Mouse (Mus musculus) splenic B cell, adult 2 months (primary cell): Measurements from ENCODE around the gene Alg5.

Source experiments
- DNase-seq: peaks from one replicate; pipeline ENCODE4 v3.0.0-alpha.2; 2011; ENCODE audit warnings: low read depth, low spot score
- H3K27me3 ChIP-seq: 2 replicates; pipeline ENCODE4 v1.6.1; 2012; ENCODE audit warnings: mild to moderate bottlenecking, low read length, moderate library complexity, mixed read lengths; ENCODE audit not compliant: control insufficient read depth, poor library complexity, insufficient read depth, severe bottlenecking
- H3K36me3 ChIP-seq: 2 replicates; pipeline ENCODE4 v1.6.1; 2012; ENCODE audit warnings: mild to moderate bottlenecking, low read length, moderate library complexity, mixed read lengths; ENCODE audit not compliant: control insufficient read depth, poor library complexity, insufficient read depth, severe bottlenecking

Gene Alg5

DNA sequence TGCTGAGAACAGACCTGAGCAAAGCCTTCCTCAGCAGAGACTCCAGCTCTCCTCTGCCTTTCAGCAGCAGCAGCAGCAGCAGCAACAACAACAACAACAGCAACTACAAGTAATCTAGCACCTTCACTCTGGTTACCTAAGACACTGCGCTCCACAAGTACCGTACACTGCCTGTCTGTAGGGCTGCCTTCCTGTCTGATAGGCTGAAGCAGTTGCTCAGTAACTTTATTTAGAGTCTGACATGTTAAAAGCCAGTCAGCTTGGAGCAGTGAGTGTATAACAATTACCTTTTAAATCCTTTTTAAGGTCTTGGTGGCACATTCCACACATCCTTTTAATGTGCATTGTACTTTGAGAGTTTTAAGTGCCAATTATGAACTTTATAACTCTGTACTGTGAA is 7.8 kb upstream of the Alg5 start:
- Histone ChIP-seq H3K27me3 (no peaks in the 10 kb centered on the region), H3K36me3 (peaks cover 8% of the 10 kb centered on the region)
- no peak for DNase-seq

DNA sequence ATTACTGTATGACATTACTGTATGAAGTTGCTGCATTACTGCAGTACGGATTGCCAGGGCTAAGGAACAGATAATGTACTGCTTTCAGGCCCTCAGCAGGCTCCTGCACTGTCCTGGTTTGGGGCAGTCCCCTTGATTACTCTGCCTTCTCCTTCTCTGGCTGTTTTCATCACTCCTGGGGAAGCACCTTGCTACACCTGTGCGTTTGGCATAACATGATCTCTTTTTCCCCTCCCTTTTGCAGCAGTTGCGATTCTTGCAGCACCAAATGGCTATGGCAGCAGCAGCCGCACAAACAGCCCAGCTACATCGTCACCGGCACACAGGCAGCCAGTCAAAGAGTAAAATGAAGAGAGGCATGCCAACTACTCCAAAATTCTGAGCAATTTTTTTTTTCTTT is 7.2 kb upstream of the Alg5 start:
- no peak for DNase-seq
- H3K27me3 ChIP-seq = no peaks in the 10 kb centered on the region
- H3K36me3 ChIP-seq = peaks cover 8% of the 10 kb centered on the region

DNA sequence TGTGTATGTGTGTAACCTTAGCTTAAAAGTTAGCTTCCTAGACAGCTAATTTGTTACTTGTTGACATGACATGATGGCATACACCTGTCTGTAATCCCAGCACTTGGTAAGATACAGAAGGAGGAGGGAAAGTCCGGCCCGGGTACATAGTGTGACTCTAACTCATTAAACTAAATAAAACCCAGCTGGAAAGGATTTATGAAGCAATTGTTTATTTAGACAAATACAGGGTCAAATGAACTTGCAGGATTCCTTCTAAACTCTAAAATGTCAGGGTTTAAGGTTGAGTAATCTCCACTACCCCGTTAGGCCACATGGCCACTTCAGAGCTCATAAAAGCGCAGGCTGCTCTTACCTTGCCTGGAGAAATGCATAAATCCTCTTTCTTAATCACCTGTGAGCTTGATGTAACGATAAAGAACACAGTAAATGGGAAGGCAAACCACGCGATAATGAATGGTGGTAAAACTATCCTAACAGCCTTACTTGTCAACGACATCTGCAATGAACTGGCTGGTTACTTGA is 3.7 kb upstream of the Alg5 start:
- no peak for DNase-seq
- H3K36me3 ChIP-seq = peaks cover 8% of the 10 kb centered on the region
- H3K27me3 ChIP-seq = no peaks in the 10 kb centered on the region

DNA sequence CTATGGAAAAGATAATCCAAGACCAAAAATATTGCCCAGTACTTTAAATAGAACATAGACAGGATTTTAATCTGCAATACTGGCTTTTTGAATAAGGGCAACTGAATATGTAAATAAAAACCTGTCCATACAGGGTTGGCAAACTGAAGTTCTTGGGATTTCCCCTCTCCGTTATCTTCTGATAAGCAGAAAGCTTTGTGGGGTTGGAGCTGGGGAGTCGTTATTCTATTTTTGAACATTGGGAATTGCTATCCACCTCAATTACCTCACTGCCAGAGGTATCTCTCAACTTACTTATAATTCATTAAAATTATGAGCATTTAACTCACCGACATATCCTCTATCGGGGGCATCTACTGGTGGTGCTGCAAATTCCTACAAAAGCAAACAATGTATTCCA is 3.0 kb upstream of the Alg5 start:
- peaks cover 8% of the 10 kb centered on the region for H3K36me3 ChIP-seq
- H3K27me3 ChIP-seq = no peaks in the 10 kb centered on the region
- no peak for DNase-seq

DNA sequence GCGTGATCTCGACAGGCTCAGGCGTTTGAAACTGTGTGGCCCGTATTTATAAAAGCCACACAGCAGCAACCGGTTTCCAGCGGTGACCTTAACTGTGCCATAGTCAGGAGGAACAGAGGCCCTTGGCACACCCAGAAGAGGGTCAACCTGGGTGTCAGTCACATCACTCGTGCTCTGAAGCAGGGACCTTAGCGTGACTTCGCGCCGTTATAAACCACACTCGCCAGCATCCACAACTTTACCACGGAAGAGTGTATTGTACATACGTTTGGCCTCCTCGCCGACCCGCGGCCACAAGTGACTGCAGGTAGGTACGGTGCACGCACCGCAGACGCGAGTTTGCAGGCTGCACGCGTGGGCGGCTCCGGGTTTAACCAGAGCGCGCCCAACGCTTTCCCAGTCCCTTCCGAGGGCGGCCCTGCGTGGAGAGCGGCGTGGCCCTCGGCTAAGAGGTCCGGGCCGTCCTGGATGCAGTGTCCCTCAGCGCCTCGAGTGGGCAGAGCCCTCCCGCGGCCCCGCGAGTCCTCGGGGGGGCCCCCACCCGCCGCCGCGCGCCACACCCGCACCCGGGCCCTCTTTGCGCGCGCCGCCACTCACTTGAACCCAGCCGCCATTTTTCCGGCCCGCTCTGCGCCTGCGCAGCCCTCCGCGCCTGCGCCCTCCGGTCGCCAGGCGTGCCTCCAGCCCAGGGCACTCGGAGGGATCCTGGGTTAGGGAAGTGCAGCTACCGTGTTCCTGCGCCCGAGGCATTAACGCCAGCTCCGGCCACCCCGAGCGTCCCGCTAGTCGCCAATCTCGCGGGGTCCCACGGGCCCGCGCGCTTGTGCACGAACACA is 710 bp upstream of the Alg5 start:
- no peaks in the 10 kb centered on the region for H3K27me3 ChIP-seq
- peak; percentile 93 for DNase-seq

DNA sequence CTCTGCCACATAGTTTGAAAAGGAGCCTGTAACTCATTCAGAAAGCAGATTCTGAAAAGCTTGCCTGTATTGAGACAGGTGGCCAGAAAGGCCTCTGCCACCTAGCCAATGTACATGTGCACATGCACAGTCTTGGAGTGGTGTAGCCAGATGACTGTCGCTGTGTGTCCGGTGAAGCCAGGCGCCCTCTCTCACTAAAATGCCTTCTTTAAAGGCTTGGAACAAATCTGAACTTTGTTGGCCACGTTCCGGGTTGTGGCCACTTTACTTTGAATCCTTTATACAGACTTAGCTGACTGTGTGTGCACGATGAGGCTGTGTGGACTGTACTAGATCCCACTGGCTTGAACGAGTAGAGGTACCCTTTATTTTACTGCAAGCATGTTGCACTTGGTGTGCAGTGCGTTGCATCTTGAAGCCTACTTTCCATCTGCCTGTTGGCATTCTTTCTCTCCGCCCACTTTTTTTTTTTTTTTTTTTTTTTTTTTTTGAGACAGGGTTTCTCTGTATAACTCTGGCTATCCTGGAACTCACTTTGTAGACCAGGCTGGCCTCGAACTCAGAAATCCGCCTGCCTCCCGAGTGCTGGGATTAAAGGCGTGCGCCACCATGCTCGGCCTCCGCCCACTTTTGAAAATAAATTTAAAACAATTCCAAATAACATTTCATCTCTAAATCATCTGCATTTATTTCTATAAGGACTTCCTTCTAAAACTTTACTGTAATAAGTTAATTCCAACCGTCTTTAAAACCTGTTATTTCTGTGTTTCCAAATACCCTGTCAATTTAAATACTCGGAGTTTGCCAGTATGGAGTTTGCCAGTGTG is 975 bp downstream of the Alg5 start:
- H3K36me3 ChIP-seq = peaks cover 2% of the 10 kb centered on the region
- peak; percentile 11 for DNase-seq
- H3K27me3 ChIP-seq = no peaks in the 10 kb centered on the region

More for the DNA sequence above, 710 bp upstream of the Alg5 start:
- peaks cover 5% of the 10 kb centered on the region for H3K36me3 ChIP-seq

DNA sequence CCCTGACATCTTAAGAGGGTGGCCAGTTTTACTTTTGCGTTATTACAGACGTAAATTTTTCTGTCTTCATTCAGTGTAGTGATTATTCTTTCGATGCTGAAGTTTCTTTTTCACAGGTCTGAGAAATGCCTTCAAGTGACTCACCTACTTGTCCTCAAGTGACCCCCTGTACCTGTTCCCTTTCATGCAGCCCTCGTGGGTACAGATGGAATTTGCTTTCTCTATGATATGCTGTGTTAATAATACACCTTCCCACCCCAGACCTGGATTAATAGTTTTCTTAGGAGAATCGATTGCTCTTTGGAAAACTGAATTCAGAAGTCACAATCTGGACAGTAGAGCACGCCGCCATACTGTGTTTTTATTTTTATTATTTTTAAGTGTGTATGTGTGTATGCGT is 2.0 kb downstream of the Alg5 start:
- no peaks in the 10 kb centered on the region; the same call in none of the 2 replicates for H3K36me3 ChIP-seq
- no peak for DNase-seq
- no peaks in the 10 kb centered on the region for H3K27me3 ChIP-seq

DNA sequence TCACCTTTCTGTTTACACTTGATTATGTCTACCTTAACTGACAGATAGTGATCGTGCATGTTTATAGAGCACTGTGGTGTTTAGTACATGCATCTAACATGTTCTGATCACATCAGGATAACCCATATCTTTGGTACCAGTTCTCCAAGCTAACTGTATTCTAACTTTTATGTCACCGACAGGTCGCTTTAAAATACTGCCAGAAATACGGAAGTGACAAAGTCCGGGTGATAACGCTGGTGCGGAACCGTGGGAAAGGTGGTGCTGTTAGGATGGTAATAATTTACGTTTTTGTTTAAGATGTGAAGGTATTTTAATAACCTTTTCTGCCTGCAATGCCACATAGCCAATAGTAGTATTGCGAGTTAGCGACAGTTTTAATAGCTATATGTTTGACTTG is 6.6 kb downstream of the Alg5 start:
- no peak for DNase-seq
- Histone ChIP-seq H3K36me3 (peaks cover 6% of the 10 kb centered on the region), H3K27me3 (no peaks in the 10 kb centered on the region)

DNA sequence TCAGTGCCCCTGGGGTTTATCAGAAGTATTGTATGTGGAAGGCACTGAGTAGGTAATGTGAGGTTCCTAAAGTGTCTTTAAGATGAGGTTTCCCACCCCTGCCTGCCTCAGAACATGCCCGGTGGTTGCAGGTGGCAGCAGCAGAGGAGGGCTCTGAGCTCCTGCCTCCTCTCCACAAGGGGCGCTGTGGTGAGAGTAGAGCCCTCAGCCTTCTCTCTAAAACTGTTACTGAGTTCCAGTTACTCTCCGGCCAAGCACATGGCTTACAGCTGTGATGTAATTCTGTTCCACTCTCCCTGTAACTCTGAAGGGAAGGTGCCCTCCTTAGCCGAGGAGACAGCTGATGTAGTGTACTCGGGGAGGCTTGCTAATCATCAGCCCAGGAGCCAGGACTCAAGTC is 10.5 kb downstream of the Alg5 start:
- H3K36me3 ChIP-seq = peaks cover 12% of the 10 kb centered on the region
- DNase-seq = peak; percentile 37
- H3K27me3 ChIP-seq = no peaks in the 10 kb centered on the region

DNA sequence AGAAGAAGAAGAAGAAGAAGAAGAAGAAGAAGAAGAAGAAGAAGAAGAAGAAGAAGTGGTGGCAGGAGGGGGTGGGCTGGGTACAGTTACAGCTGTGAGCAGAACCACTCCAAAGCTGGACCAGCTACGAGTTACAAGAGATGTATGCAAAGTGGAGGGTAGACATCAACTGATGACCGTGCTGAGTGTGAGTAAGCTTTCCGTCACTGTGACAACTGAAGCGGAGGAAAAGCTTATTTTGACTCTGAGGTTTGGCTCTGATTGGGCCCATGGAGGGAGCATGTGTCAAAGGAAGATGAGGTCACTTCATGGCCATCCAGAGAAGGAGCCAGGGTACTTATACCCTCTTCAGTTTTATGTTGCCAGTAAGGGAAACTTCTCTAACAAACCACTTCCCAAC is 18.1 kb downstream of the Alg5 start:
- H3K27me3 ChIP-seq = peaks cover 2% of the 10 kb centered on the region
- peaks cover 7% of the 10 kb centered on the region for H3K36me3 ChIP-seq
- DNase-seq = no peak

DNA sequence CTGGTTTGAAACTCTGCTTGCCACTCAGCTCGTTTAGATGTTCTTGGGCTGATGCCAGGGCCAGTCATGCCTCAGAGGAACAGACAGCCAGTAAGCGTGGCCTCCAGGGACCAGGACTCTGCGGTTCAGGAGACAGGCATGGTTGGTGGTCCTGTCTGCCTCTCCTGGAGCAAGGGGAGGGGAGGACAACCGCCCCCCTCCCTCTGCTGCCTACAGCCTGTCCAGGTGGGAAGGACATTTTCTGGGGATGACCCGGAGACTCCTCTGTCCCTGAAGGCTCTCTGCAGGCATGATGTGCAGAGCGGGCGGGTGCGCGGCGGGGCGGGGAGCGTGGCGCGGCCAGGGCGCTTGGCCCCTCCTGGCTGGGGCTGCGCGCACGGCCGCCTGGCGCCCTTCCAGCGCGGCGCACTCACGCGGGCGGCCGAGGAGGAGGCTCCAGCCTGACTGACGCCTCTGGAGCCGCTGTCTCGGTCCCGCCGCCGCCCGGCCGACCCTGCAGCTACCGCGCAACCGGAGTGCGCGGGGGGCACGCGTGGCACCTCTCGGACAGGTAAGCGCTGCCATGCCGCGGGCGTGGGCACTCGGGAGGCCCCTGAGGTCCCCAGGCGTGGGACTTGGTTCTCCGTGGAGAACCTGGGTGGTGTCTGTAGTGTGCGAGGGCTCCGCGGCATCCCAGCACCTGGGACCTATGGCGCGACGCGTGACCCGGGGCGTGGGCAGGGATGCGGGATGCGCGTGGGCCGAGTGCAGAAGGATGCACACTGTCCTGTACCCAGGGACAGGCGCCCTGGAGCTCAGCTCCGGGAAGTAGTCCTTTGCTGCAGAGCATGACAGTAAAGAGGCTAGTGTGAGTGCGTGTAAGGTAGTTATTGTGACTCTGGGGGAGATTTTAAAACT is 20.1 kb downstream of the Alg5 start, which contains the start of gene Smad9:
TSS of gene Smad9 (plus strand) at position 438 of the 897 bp plus-strand sequence.
- no peak for DNase-seq
- H3K27me3 ChIP-seq = peaks cover 2% of the 10 kb centered on the region
- H3K36me3 ChIP-seq = no peaks in the 10 kb centered on the region

DNA sequence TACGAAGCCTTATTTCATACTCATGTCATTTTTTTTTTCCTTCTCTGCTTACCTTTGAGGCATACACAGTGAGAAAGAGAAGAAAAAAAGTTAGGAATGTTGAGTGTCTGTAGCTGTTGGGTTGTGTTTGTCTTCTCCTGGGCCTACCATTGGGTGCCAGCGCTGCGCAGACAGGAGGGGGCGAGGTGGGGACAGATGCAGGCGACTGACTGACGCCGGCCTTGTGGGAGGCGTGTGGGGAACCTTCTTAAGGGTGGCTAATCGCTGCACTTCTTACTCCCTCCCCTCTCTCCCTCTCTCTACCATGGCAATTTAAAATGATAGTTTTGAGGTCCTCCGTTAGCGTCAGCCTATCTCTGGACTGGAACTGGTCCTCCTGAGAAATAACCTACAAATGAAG is 20.7 kb downstream of the Alg5 start:
- no peaks in the 10 kb centered on the region for H3K36me3 ChIP-seq

DNA sequence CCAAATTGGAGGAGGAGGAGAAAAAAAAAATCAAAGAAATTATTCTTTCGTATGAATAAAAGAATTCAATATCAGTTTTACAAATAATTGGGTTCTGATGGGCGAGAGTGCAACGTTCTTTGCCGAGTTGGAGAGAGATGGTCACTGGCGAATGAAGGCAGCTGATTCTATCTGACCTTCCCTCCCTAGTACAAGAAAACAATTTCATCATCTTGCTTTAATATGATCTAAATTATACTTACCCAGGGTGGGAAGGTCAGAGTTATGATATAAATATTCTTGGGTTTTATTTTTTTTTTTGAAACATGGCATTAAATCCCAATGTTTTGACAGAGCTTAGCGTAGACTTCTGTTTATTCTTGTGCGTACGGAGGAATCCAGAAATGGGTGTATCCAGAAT is 22.1 kb downstream of the Alg5 start:
- Histone ChIP-seq H3K36me3 (no peaks in the 10 kb centered on the region), H3K27me3 (peaks cover 2% of the 10 kb centered on the region)
- no peak for DNase-seq

More for the DNA sequence above, 20.7 kb downstream of the Alg5 start:
- DNase-seq = no peak
- H3K27me3 ChIP-seq = peaks cover 2% of the 10 kb centered on the region

DNA sequence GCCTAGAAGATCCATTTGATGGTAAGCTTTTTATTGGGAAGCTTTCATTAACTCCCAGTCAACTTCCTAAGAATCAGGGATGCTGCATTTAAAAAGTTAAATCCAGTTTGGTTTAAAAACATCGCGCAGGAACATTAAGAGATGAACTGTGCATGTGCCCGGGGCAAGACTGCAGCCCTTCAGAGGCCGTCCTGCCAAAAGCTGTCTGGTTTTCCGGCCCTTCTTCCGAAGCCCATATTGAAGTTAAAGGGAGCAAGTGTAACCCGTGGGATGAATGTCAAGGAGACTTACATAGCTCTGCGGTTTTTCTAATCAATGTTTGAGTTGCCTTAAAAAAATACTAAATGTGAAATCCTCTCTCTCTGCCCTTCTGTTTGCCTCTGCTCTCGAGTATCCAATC is 23.9 kb downstream of the Alg5 start:
- H3K36me3 ChIP-seq = no peaks in the 10 kb centered on the region
- DNase-seq = no peak
- H3K27me3 ChIP-seq = peaks cover 2% of the 10 kb centered on the region
